Mouse (Mus musculus) hindbrain, embryonic 13.5 days (tissue): Measurements from ENCODE around the gene Fcgbp. TPM values are rescaled to one million over a fixed set of nuclear protein-coding genes. Genes with fewer than 3 reads are reported as not detected.

ENCODE experiments used
- ATAC-seq: fragments of 200-750 bp; cut with Nextera tagmentation; 2 replicates; pipeline ENCODE4 v1.8.0; 2017; ENCODE audit warnings: moderate TSS enrichment; ENCODE audit not compliant: low FRiP score
- H3K27ac ChIP-seq: fragments of 300-500 bp; sonication (generic); 2 replicates; pipeline ENCODE4 v1.5.1; 2015; ENCODE audit warnings: inconsistent platforms, mild to moderate bottlenecking, moderate library complexity
- H3K27me3 ChIP-seq: fragments of 300-500 bp; sonication (generic); 2 replicates; pipeline ENCODE4 v1.6.1; 2015; ENCODE audit warnings: mild to moderate bottlenecking, inconsistent platforms
- H3K36me3 ChIP-seq: fragments of 300-500 bp; sonication (generic); 2 replicates; pipeline ENCODE4 v1.6.1; 2015; ENCODE audit warnings: mild to moderate bottlenecking, inconsistent platforms
- H3K4me1 ChIP-seq: fragments of 300-500 bp; sonication (generic); replicated peaks from 2 replicates; pipeline ENCODE4 v1.6.1; 2015; ENCODE audit warnings: inconsistent platforms
- H3K4me2 ChIP-seq: fragments of 300-500 bp; sonication (generic); 2 replicates; pipeline ENCODE4 v1.6.1; 2015; ENCODE audit warnings: inconsistent platforms, mild to moderate bottlenecking, moderate library complexity
- H3K4me3 ChIP-seq: fragments of 300-500 bp; sonication (generic); 2 replicates; pipeline ENCODE4 v1.5.1; 2015; ENCODE audit warnings: mild to moderate bottlenecking, inconsistent platforms
- H3K9ac ChIP-seq: fragments of 300-500 bp; sonication (generic); 2 replicates; pipeline ENCODE4 v1.6.1; 2015; ENCODE audit warnings: mild to moderate bottlenecking, inconsistent platforms
- H3K9me3 ChIP-seq: fragments of 300-500 bp; sonication (generic); 2 replicates; pipeline ENCODE4 v1.6.1; 2016; ENCODE audit warnings: inconsistent platforms
- WGBS: fragments of 180-500 bp; shearing (Covaris S2); methylation state at CpG from one replicate; pipeline ENCODE4 v1.1.7; 2015; 5-methylcytosine and 5-hydroxymethylcytosine counted together
- polyA plus RNA-seq: library from polyadenylated mRNA; unstranded; fragments of >200 nt; fragmentation: Nextera tagmentation; extraction: Ambion mirVana; gene quantifications from 2 replicates; pipeline ENCODE4 v1.2.1, GENCODE M21; 2015

Gene Fcgbp
- polyA plus RNA-seq: 0.09 TPM in 1 of 2 replicates, not detected in the other

- WGBS: 89% methylated on average over 21 of the region's 21 CpGs
- no peaks in the 10 kb centered on the region for H3K36me3 ChIP-seq
- no peak within 1 kb of the TSS for H3K4me2 ChIP-seq
- no peak within 1 kb of the TSS for H3K4me3 ChIP-seq
- no peak within 1 kb of the TSS for H3K9ac ChIP-seq
- no peak within 1 kb of the TSS for H3K27ac ChIP-seq
- H3K9me3 ChIP-seq: no peaks in the 10 kb centered on the region
- peaks cover 5% of the 10 kb centered on the region; the same call in 1 of the 2 replicates for H3K27me3 ChIP-seq
- no peak for ATAC-seq
- no peaks in the 10 kb centered on the region for H3K4me1 ChIP-seq
These were observed at the start of gene Fcgbp for GRCm38 (mm10) chr7:28070531-28071298. Gene Fcgbp, plus strand, starts transcription at chr7:28071236.

- H3K9ac ChIP-seq: no peak overlapping the region
- no peaks in the 10 kb centered on the region for H3K27me3 ChIP-seq
- H3K4me3 ChIP-seq: no peak overlapping the region
- no peak overlapping the region for H3K4me2 ChIP-seq
- H3K27ac ChIP-seq: no peak overlapping the region
- peaks cover 93% of the 10 kb centered on the region for H3K36me3 ChIP-seq
- H3K9me3 ChIP-seq: no peaks in the 10 kb centered on the region
- no peak for ATAC-seq
- 94% methylated on average over 4 of the region's 4 CpGs for WGBS
- peaks cover 12% of the 10 kb centered on the region for H3K4me1 ChIP-seq
These were observed 26.5 kb upstream of the Fcgbp start for GRCm38 (mm10) chr7:28044524-28044923.

GRCm38 (mm10) chr7:28049476-28050409 lies 21.3 kb upstream of the Fcgbp start, which contains the start of gene Psmc4:
Gene Psmc4, minus strand, starts transcription at chr7:28050101.
- H3K9me3 ChIP-seq: no peaks in the 10 kb centered on the region
- 0 out of 2 replicates have a peak within 1 kb of the TSS, but pooled peaks have one; percentile 35 for H3K27ac ChIP-seq
- H3K9ac ChIP-seq: peak within 1 kb of the TSS; percentile 91
- ATAC-seq: peak; percentile 98
- peaks cover 42% of the 10 kb centered on the region for H3K36me3 ChIP-seq
- H3K4me2 ChIP-seq: peak within 1 kb of the TSS; percentile 81
- 1% methylated on average over 52 of the region's 52 CpGs for WGBS
- peak within 1 kb of the TSS; percentile 78 for H3K4me3 ChIP-seq
- peaks cover 12% of the 10 kb centered on the region for H3K4me1 ChIP-seq
- no peaks in the 10 kb centered on the region for H3K27me3 ChIP-seq

GRCm38 (mm10) chr7:28050584-28050983 lies 20.5 kb upstream of the Fcgbp start:
- Histone ChIP-seq H3K4me1 (peaks cover 12% of the 10 kb centered on the region), H3K9ac (no peak overlapping the region), H3K36me3 (peaks cover 33% of the 10 kb centered on the region), H3K4me3 (0 out of 2 replicates have a peak overlapping the region, but pooled peaks have one; percentile 78), H3K27me3 (no peaks in the 10 kb centered on the region), H3K4me2 (peak overlapping the region; percentile 27), H3K9me3 (no peaks in the 10 kb centered on the region), H3K27ac (no peak overlapping the region)
- 63% methylated on average over 17 of the region's 17 CpGs for WGBS
- ATAC-seq: no peak

GRCm38 (mm10) chr7:28053046-28053930 lies 17.7 kb upstream of the Fcgbp start:
- H3K9me3 ChIP-seq: no peaks in the 10 kb centered on the region
- H3K27me3 ChIP-seq: no peaks in the 10 kb centered on the region
- H3K4me1 ChIP-seq: peaks cover 11% of the 10 kb centered on the region

GRCm38 (mm10) chr7:28059972-28060371 lies 11.1 kb upstream of the Fcgbp start:
- Histone ChIP-seq H3K9me3 (no peaks in the 10 kb centered on the region), H3K4me1 (no peaks in the 10 kb centered on the region), H3K4me3 (no peak overlapping the region), H3K27ac (no peak overlapping the region), H3K36me3 (no peaks in the 10 kb centered on the region), H3K9ac (no peak overlapping the region), H3K4me2 (no peak overlapping the region), H3K27me3 (no peaks in the 10 kb centered on the region)
- no peak for ATAC-seq
- WGBS: 93% methylated on average over 1 of the region's 1 CpGs

More at GRCm38 (mm10) chr7:28053046-28053930, 17.7 kb upstream of the Fcgbp start:
- WGBS: 87% methylated on average over 6 of the region's 6 CpGs
- H3K36me3 ChIP-seq: peaks cover 6% of the 10 kb centered on the region
- no peak for ATAC-seq
- H3K9ac ChIP-seq: no peak overlapping the region
- H3K27ac ChIP-seq: no peak overlapping the region
- no peak overlapping the region for H3K4me2 ChIP-seq
- no peak overlapping the region for H3K4me3 ChIP-seq

- no peaks in the 10 kb centered on the region for H3K36me3 ChIP-seq
- H3K9ac ChIP-seq: no peak overlapping the region
- H3K4me1 ChIP-seq: no peaks in the 10 kb centered on the region
- no peaks in the 10 kb centered on the region for H3K9me3 ChIP-seq
- 92% methylated on average over 3 of the region's 3 CpGs for WGBS
- H3K4me3 ChIP-seq: no peak overlapping the region
- H3K27ac ChIP-seq: no peak overlapping the region
- ATAC-seq: no peak
- H3K27me3 ChIP-seq: peaks cover 5% of the 10 kb centered on the region; the same call in 1 of the 2 replicates
- no peak overlapping the region for H3K4me2 ChIP-seq
These were observed 2.4 kb upstream of the Fcgbp start for GRCm38 (mm10) chr7:28068661-28069060.

- no peaks in the 10 kb centered on the region for H3K9me3 ChIP-seq
- H3K27me3 ChIP-seq: peaks cover 5% of the 10 kb centered on the region; the same call in 1 of the 2 replicates
- no peaks in the 10 kb centered on the region for H3K4me1 ChIP-seq
- no peak overlapping the region for H3K4me2 ChIP-seq
- H3K9ac ChIP-seq: no peak overlapping the region
- H3K27ac ChIP-seq: no peak overlapping the region
- WGBS: 57% methylated on average over 3 of the region's 3 CpGs
- no peak overlapping the region for H3K4me3 ChIP-seq
- ATAC-seq: no peak
- no peaks in the 10 kb centered on the region for H3K36me3 ChIP-seq
These were observed 1.4 kb upstream of the Fcgbp start for GRCm38 (mm10) chr7:28069546-28070172.

GRCm38 (mm10) chr7:28084215-28084614 lies 13.2 kb downstream of the Fcgbp start:
- Histone ChIP-seq H3K4me2 (no peak overlapping the region), H3K36me3 (no peaks in the 10 kb centered on the region), H3K9ac (no peak overlapping the region), H3K27me3 (0 out of 2 replicates have a peak, but pooled peaks cover 2% of the 10 kb centered on the region), H3K9me3 (no peaks in the 10 kb centered on the region), H3K4me3 (no peak overlapping the region), H3K4me1 (no peaks in the 10 kb centered on the region), H3K27ac (no peak overlapping the region)
- 77% methylated on average over 7 of the region's 7 CpGs for WGBS
- no peak for ATAC-seq

GRCm38 (mm10) chr7:28086236-28086635 lies 15.2 kb downstream of the Fcgbp start:
- no peak overlapping the region for H3K9ac ChIP-seq
- no peak overlapping the region for H3K4me3 ChIP-seq
- WGBS: 84% methylated on average over 16 of the region's 16 CpGs
- H3K27me3 ChIP-seq: 0 out of 2 replicates have a peak, but pooled peaks cover 2% of the 10 kb centered on the region
- H3K4me2 ChIP-seq: no peak overlapping the region
- H3K4me1 ChIP-seq: no peaks in the 10 kb centered on the region
- no peak overlapping the region for H3K27ac ChIP-seq
- H3K36me3 ChIP-seq: no peaks in the 10 kb centered on the region
- no peaks in the 10 kb centered on the region for H3K9me3 ChIP-seq
- ATAC-seq: no peak

- no peak for ATAC-seq
- no peaks in the 10 kb centered on the region for H3K36me3 ChIP-seq
- no peak overlapping the region for H3K9ac ChIP-seq
- no peak overlapping the region for H3K4me3 ChIP-seq
- H3K27me3 ChIP-seq: no peaks in the 10 kb centered on the region
- H3K4me2 ChIP-seq: no peak overlapping the region
- no peaks in the 10 kb centered on the region for H3K9me3 ChIP-seq
- H3K27ac ChIP-seq: no peak overlapping the region
- 0 out of 2 replicates have a peak, but pooled peaks cover 2% of the 10 kb centered on the region for H3K4me1 ChIP-seq
- WGBS: 42% methylated on average over 11 of the region's 11 CpGs
These were observed 22.5 kb downstream of the Fcgbp start for GRCm38 (mm10) chr7:28093541-28093940.
